Mouse (Mus musculus) monocyte, adult 2 months (primary cell): ENCODE data around the gene Stag3.

Experiments used
- DNase-seq, 2 experiments: peaks; one replicate each; pipeline ENCODE4 v3.0.0; 2022; ENCODE audit warnings: low spot score in 2 of 2, low read depth in 1 of 2

Gene Stag3

DNA sequence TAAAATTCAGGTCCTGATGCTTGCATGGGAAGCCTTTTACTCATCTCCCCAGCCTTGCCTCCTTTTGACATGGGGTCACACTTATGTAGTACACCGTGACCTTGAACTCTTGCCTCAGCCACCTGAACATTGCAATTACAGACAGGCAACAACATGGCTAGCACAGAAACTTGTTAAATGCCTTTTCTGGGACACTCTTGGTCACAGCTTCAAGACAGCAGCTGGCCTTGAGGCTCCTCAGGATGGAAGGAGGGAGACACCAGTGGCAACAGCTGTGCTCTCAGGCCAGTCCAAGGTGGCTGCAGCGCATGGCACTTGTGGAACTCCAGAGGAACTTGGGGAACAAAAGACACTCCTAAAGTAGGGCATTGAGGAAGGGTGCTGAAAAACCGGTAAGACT, 12.9 kb upstream of the Stag3 start:
- DNase-seq: no peak

DNA sequence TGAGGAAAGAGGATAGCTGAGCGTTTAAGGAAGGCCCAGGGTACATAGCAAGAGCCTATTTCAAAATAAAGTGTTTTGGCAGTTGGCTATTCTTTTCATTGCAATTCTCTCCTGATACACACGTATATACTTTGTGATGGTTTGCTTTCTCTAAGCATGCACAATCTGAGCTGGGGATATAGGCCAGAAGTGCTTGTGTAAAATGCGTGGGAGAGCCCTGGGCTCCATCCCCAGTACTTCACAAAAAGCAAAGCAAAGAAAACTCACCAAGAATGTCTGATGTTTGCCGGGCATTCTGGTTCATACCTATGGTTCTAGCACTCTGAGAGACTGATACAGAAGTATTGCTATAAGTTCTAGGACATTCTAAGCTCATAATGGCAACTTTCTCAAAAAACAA, 11.1 kb upstream of the Stag3 start:
- no peak for DNase-seq

DNA sequence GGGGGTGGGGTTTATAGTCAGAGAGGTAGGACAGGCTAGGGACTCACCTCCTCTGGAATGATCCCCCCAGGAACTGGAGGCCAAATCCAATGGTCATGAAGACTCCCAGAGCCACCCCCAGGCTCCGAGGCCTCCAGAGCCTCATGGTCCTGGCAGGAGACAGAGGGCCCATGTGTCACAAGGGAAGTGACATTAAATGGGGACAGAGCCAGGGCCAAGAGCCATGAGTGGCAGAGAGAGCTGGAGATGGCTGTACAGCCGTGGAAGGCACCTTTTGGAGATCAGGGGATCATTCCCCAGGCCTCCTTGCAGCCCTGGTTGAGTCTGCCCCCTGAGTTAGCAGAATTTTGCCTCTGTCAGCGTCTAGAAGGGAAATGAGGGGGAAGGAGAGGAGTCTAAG, 8.8 kb upstream of the Stag3 start:
- DNase-seq: no peak

DNA sequence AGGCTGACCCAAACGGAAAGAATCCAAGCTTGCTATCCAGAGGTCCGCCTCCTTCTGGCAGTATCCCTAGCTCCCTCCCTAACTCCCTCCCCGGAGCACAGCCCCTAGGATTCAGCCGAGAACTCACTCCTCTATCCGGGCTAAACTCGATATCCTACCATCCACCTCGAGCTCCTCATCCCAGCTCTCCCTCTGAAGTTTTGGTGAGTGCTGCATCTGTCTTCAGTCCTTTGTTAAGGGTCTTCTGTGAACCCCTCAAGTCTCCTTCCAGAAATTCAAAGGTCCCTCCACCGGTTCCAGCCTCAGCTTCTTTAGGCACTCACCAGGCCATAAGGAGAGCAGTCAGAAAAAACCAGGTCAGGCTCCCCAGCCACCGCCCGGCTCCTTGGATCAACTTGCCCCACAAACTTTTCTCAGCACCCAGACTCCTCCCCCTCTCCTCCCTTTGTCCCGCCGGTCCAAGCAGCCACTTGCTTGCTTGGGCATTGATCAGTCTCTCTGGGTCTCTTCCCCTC, 7.6 kb upstream of the Stag3 start, which contains the start of gene Gal3st4:
TSS of gene Gal3st4 (minus strand) at position 432 of the 515 bp plus-strand sequence.
- no peak for DNase-seq

GRCm38 (mm10) chr5:138274186-138274585, 5.9 kb upstream of the Stag3 start:
- DNase-seq: no peak

DNA sequence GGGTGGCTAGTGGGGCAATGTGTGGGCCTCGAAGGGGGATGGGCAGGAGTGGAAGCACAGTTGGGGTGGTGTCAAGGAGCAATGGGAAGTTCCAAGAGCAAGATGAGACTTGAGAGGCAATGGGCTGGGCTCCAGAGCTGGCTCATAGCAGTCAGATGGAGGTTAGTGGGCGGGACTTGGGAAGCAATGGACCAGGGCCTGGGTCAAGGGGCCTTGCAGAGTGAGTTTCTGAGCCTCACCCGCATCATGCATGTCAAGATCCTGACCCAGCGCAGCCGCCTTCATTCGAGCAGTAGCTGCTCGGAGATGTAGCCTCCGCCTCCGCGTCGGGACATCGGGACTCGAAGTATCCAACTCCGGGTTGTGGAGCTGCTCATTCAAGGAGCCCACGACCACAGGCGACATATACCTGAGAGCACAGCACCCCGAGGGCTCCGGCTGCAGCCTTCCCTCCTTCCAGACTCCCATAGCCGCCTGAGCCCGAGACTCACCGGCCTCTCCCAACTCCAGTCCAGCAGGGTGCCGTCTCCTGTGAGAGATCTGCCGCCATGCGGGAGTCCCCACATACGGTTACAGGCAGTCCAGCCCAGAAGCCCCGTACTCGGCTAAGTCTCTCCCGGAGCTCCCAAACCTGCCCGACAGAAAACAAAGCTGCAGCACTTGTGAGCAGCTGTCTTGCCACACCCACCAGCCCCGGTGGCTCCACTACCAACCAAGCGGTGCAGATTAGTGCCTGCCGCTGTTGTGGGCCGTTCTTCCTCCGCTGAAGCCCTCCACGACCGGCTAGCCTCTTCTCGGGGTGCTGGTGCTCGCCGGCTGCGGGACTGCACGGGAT, 4.6 kb upstream of the Stag3 start:
- no peak for DNase-seq

- no peak for DNase-seq
Measured at GRCm38 (mm10) chr5:138277994-138278393, 2.0 kb upstream of the Stag3 start.

GRCm38 (mm10) chr5:138280425-138280768, 357 bp downstream of the Stag3 start:
- no peak for DNase-seq

DNA sequence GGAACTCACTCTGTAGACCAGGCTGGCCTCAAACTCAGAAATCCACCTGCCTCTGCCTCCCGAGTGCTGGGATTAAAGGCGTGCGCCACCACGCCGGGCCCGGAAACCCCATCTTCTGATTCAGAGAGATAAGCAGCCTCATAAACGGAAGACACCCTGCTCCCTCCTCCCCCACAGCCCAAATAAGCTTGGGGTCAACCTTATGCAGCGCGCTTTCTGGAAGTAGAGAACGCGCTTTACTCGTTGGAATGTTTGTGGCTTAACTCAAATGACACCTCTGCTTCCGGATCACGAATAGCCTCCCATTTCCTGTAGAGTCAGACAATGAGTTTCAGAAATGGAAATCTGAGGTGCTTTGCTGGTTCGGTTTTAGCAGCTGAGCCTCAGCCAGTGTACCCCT, 789 bp downstream of the Stag3 start:
- no peak for DNase-seq

- no peak for DNase-seq
Measured at GRCm38 (mm10) chr5:138281798-138282197, 1.8 kb downstream of the Stag3 start.

DNA sequence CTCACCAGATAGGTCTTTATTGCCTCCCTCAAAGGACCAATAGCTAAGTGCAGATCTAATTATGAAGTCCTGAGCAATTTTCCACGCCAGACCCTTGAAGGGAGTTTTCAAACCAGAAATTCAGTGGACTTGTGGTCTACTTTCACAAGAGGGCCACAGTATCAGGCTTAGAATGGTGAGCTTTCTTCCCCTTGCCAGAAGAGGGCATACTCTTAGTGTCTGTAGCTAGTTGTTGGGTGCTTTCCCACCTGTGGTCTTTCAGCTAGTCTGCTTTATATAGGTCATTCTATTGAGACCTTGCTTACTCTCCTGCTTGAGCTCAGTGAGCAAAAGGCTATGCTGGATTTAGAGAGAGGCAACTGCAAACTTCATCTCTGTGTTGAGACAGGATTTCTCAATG, 3.5 kb downstream of the Stag3 start:
- no peak for DNase-seq

DNA sequence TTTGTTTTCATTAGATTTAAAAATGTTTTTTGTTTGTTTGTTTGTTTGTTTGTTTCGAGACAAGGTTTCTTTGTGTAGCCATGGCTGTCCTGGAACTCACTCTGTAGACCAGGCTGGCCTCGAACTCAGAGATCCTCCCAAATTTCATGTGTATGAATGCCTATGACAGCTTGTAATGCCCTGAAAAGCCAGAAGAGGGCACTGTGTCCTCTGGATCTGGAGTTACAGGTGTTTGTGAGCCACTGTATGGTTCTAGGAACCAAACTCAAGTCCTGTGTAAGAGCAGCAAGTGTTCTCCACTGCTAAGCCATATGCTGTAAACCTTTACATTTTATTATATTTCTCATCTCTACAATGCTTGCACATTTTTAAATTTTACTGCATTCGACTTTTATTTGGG, 7.8 kb downstream of the Stag3 start:
- no peak for DNase-seq

GRCm38 (mm10) chr5:138291638-138292037, 11.6 kb downstream of the Stag3 start:
- no peak for DNase-seq

GRCm38 (mm10) chr5:138294158-138294557, 14.1 kb downstream of the Stag3 start:
- no peak for DNase-seq

GRCm38 (mm10) chr5:138299613-138300012, 19.6 kb downstream of the Stag3 start:
- no peak for DNase-seq

DNA sequence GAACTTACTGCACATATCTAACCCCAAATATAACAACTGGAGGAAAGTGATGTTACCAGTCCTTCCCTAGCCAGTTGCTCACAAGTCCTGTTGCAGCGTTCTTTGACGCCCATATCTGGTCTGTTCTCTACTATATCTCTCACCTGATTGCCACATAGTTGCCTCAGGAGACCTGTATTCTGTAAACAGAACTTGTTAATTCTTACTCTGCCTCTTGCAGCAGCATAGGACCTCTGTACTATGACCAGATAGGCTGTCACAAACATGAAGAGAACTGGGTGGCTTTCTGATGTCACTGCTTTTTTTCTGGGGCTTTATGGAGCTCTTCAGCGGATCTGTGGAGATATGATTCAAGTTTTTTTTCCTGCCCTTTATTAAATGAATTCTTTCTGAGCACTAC, 32.8 kb downstream of the Stag3 start:
- no peak for DNase-seq

DNA sequence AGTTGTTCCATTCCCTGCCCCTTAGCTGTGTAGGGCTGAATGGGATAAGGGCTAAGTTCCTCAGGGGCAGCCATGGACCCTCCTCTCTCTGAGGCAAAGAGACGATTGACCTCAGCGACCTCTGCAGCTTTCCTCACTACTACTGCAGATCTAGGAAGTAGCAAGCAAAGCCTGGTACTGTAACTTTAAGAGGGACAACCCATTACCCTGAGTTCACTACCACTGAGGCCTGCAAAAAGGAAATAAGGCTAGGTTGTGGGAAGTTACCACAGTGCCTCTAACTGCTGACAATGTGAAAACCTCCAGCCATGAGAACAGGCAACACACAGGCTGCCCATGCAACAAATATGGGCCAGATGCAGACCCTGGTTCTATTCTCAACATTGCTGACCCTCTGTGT, 61.6 kb downstream of the Stag3 start, which contains the start of gene Pvrig:
TSS of gene Pvrig (plus strand) at position 301 of the 400 bp plus-strand sequence.
- no peak for DNase-seq

DNA sequence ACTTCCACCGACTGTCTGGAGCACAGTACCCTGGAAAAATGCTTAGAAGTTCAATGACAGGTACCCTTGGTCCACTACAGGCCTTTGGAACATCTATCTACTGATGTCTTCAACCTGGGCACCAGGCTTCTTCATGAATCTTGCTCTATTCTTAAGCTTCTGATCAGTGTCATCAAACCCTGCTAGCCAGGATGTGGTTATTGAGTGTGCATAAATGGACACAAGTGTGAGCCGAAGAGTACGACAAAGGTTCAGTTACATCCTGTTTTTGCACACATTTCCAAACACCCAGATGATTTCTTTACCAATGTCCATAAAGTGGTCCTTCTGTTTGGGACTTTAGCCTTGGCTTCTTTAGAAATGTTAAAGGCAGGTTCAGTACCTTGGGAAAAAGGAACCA, 63.2 kb downstream of the Stag3 start:
- DNase-seq: no peak
